Mouse (Mus musculus) megakaryocyte, adult 5-6 weeks (primary cell): Measurements from ENCODE around the gene Castor2. TPM values are rescaled to one million over a fixed set of nuclear protein-coding genes. Genes with fewer than 3 reads are reported as not detected.

Experiments used
- total RNA-seq, 2 experiments: library from RNA; stranded (forward) in 1 of 2; stranded (reverse) in 1 of 2; fragments of 153-499, 151-499 nt in 1 of 2; fragments of 221-1000, 200-1000 nt in 1 of 2; gene quantifications; 2 replicates each; pipeline versions ENCODE4 v1.2.3 to v1.2.4; 2015 to 2017

Gene Castor2
- total RNA-seq, 2 experiments from 2014 or later: 2.1 to 7.2 TPM

Other genes with a start within 250 kb of the Castor2 start
- gene Rcc1l, start 77.1 kb downstream of the Castor2 start, total RNA-seq (2015): 2.9 and 3.4 TPM in 2 replicates
- 1.8 and 2.1 TPM in 2 replicates for gene Rcc1l, start 77.1 kb downstream of the Castor2 start, total RNA-seq (2017)
- 2.7 and 4.4 TPM in 2 replicates for gene Gtf2ird2, start 84.3 kb downstream of the Castor2 start, total RNA-seq (2015)
- gene Gtf2ird2, start 84.3 kb downstream of the Castor2 start, total RNA-seq (2017): 2.5 and 3.2 TPM in 2 replicates
- gene Ncf1, start 129.9 kb downstream of the Castor2 start, total RNA-seq (2015): 284 and 306 TPM in 2 replicates
- 339 and 371 TPM in 2 replicates for gene Ncf1, start 129.9 kb downstream of the Castor2 start, total RNA-seq (2017)
- 24.8 and 31.2 TPM in 2 replicates for gene Gtf2i, start 215.0 kb downstream of the Castor2 start, total RNA-seq (2015)
- 15.5 and 23.6 TPM in 2 replicates for gene Gtf2i, start 215.0 kb downstream of the Castor2 start, total RNA-seq (2017)